Mouse (Mus musculus) layer of hippocampus, adult 6 months (tissue): Measurements from ENCODE around the gene Tmprss11e. TPM values are rescaled to one million over a fixed set of nuclear protein-coding genes. Genes with fewer than 3 reads are reported as not detected.

Experiments
- long read RNA-seq, 2 experiments: library from polyadenylated mRNA; unstranded; transcript quantifications; one replicate each; pipeline ENCODE4 v2.0.0; 2019 to 2020
- polyA plus RNA-seq: library from polyadenylated mRNA; unstranded; fragments of <200 nt; fragmentation: Nextera tagmentation; gene quantifications from 2 replicates; pipeline ENCODE4 v1.2.3, GENCODE M21; 2021

The Tmprss11e gene
- not detected in 2 replicates for polyA plus RNA-seq
- long read RNA-seq, experiment 1: 0 reads
- long read RNA-seq, experiment 2: 0 reads

GRCm38 (mm10) chr5:86745715-86746114 lies at the start of gene Tmprss11e:
TSS of gene Tmprss11e (minus strand) at chr5:86745815.

GRCm38 (mm10) chr5:86676262-86676661 lies 69.4 kb downstream of the Tmprss11e start, which contains the start of gene Tmprss11b:
TSS of gene Tmprss11b (minus strand) at chr5:86676362.

Other genes with a start within 250 kb of the Tmprss11e start
- gene Tmprss11g, start 227.2 kb downstream of the Tmprss11e start, polyA plus RNA-seq: not detected in 2 replicates
- gene Tmprss11f, start 113.4 kb downstream of the Tmprss11e start, polyA plus RNA-seq: not detected in 2 replicates
- gene Tmprss11b, start 69.5 kb downstream of the Tmprss11e start, polyA plus RNA-seq: not detected in 2 replicates
- 15.3 and 16.3 TPM in 2 replicates for gene Ythdc1, start 58.4 kb upstream of the Tmprss11e start, polyA plus RNA-seq
- gene Ugt2b34, start 161.1 kb upstream of the Tmprss11e start, polyA plus RNA-seq: not detected in 2 replicates
- not detected in 2 replicates for gene Ugt2b1, start 180.7 kb upstream of the Tmprss11e start, polyA plus RNA-seq